Mouse (Mus musculus): ENCODE results near the gene Gm12695. TPM values are rescaled to one million over a fixed set of nuclear protein-coding genes. Genes with fewer than 3 reads are reported as not detected.

Gene Gm12695
- total RNA-seq, 2 experiments from 2014 or later = not detected

- no peak overlapping the region for H3K27ac ChIP-seq
- TF ChIP-seq CTCF (conservative IDR thresholded peaks at IDR 0.05) = no peak
Observed at GRCm38 (mm10) chr4:96729256-96729655, 55.7 kb downstream of the Gm12695 start.

GRCm38 (mm10) chr4:96728211-96728610, 56.8 kb downstream of the Gm12695 start:
- no peak for TF ChIP-seq CTCF (conservative IDR thresholded peaks at IDR 0.05)

More at GRCm38 (mm10) chr4:96729256-96729655, 55.7 kb downstream of the Gm12695 start:
- no peak for DNase-seq (ENCODE audit: low spot score in 2 of 2)
- no peak overlapping the region for H3K4me3 ChIP-seq

GRCm38 (mm10) chr4:96725415-96726055, 59.5 kb downstream of the Gm12695 start:
- H3K27ac ChIP-seq = no peak overlapping the region
- TF ChIP-seq CTCF (conservative IDR thresholded peaks at IDR 0.05) = no peak
- no peak for DNase-seq (ENCODE audit: low spot score in 2 of 2)
- H3K4me3 ChIP-seq = no peak overlapping the region

More at GRCm38 (mm10) chr4:96728211-96728610, 56.8 kb downstream of the Gm12695 start:
- no peak for DNase-seq (ENCODE audit: low spot score in 2 of 2)
- no peak overlapping the region for H3K4me3 ChIP-seq
- H3K27ac ChIP-seq = no peak overlapping the region

GRCm38 (mm10) chr4:96722301-96722700, 62.7 kb downstream of the Gm12695 start:
- H3K4me3 ChIP-seq = no peak overlapping the region
- DNase-seq (ENCODE audit: low spot score in 2 of 2) = no peak
- no peak for TF ChIP-seq CTCF (conservative IDR thresholded peaks at IDR 0.05)
- H3K27ac ChIP-seq = no peak overlapping the region

DNA sequence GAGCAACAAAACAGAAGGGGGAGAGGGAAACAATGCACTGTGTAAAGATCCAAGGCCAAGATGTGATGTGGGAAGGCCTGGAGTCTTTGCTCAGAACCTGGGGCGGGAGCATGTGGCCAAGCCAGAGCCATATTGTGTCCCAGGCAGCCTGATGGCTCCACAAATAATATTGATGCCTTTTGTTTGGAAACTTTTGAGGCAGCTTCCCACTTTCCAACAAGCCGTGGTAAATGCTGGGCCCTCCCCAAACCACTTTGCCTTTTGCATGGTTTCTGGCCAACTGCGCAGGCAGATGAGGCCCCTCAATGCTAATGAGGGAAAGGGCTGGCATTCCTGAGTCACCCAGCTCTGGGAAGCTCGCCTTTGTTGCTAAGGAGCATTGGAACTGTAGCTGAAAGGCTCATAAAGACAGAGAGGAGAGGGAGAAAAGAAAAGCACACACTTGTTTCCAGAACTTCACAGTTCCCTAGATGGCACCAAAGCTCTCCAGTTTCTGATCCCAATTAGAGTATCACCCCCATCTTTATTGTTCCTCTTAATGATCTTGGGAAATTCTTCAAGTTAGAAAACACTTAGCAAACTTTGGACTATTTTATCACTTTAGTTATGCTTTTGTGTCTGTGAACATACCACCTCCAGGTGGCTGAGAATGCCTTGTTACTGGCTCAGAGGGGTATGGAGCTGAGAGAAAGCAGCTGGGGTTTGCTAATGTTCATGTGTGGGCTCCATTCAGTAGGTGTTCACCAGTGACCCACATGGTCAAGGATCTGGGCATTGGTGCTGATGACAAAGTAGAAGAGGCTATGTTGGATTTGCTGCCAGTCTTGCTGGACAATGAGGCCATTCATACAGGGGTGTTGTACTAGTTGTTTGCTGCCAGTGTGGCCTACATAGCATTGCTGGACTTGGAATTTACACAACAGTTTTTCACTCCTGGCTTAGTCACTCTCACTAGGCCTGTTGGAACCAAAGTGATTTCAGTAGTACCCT, 65.7 kb downstream of the Gm12695 start:
- DNase-seq (ENCODE audit: low spot score in 2 of 2) = peak; percentile 62 to 81
- peak; percentile 61 for TF ChIP-seq CTCF (conservative IDR thresholded peaks at IDR 0.05)
- H3K27ac ChIP-seq = peak overlapping the region; percentile 89
- no peak overlapping the region for H3K4me3 ChIP-seq

DNA sequence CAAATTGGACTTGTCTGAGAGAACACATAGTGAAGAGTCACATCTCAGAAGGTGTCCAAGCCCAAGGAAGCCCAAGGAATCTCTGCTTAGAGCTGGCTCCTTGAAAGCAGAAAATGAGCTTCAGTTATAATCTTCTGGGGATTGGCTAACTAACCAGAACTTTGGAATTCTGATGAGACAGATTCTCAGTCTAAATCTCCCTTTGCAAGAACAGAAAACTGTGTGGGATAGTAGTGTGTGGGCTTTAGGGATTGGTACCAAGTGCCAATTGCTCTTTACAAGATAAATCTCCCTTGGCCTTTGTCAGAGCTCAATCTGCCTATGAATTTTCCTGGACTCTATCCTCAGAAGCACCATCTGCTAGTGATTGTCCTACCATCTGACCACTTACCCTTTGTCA, 66.5 kb downstream of the Gm12695 start:
- TF ChIP-seq CTCF (conservative IDR thresholded peaks at IDR 0.05) = no peak
- Histone ChIP-seq H3K27ac (peak overlapping the region; percentile 82), H3K4me3 (no peak overlapping the region)

DNA sequence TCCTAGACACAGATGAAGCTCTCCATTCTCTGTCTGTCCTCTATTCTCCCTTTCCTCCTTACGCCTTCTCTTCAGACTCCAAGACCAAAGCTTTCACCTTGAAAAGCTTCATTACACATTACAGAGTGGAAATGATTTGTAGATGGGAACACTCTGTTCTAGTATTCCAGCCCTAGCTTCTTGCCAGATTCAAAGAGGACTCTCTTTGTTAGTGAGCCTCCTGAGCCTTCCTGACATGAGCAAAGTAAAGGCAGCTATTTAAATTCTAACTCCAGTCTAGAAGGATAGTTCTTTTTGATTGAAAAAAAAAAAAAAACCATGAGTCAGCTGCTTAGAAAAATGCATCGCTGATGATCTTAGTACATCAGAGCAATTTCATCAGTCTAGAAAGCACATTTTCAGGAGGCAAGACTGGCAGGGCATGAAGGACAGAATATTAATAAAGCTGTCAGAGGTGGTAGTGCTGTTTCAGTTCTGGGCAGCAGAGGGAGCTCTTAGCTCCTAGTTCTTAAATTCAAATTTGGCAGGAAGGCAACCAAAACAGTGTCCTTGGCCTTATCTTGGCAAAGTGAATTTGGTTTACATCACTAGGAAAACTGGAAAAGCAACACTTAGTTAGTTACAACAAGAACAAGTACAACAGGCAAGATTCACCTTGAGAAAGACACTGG, 79.6 kb downstream of the Gm12695 start:
- TF ChIP-seq CTCF (conservative IDR thresholded peaks at IDR 0.05) = peak; percentile 92
- DNase-seq (ENCODE audit: low spot score in 2 of 2) = peak; percentile 63 to 71
- Histone ChIP-seq H3K4me3 (no peak overlapping the region), H3K27ac (peak overlapping the region; percentile 78)

More for the DNA sequence above, 66.5 kb downstream of the Gm12695 start:
- no peak for DNase-seq (ENCODE audit: low spot score in 2 of 2)

DNA sequence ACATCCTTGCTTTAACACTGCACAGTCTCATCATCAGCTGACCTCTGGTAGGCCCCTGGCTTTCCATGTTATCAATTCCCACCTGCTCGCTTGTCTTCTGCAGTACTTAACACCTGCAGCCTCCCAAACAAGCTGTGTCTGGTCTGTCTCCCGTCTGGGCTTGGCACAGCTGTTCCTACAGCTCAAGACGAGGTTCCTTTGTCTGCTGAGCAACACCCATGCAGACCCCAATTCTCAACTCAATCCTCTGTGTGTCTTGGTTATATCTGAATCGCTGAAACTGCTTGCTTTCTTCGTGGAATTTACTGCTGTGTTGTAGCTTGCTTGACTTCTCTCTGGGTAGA, 86.8 kb downstream of the Gm12695 start:
- no peak overlapping the region for H3K27ac ChIP-seq
- H3K4me3 ChIP-seq = no peak overlapping the region
- no peak for DNase-seq (ENCODE audit: low spot score in 2 of 2)
- no peak for TF ChIP-seq CTCF (conservative IDR thresholded peaks at IDR 0.05)

- peak in 1 of 2 experiments; percentile 42 for DNase-seq (ENCODE audit: low spot score in 2 of 2)
Observed at GRCm38 (mm10) chr4:96697511-96698217, 87.3 kb downstream of the Gm12695 start.

GRCm38 (mm10) chr4:96696614-96697360, 88.2 kb downstream of the Gm12695 start:
- peak; percentile 85 for TF ChIP-seq CTCF (conservative IDR thresholded peaks at IDR 0.05)
- DNase-seq (ENCODE audit: low spot score in 2 of 2) = peak; percentile 79 to 84
- Histone ChIP-seq H3K4me3 (peak overlapping the region; percentile 43), H3K27ac (peak overlapping the region; percentile 65; the same call in 1 of the 2 replicates)

More at GRCm38 (mm10) chr4:96697511-96698217, 87.3 kb downstream of the Gm12695 start:
- no peak overlapping the region; the same call in 1 of the 2 replicates for H3K27ac ChIP-seq
- H3K4me3 ChIP-seq = no peak overlapping the region; the same call in 1 of the 2 replicates
- TF ChIP-seq CTCF (conservative IDR thresholded peaks at IDR 0.05) = no peak

DNA sequence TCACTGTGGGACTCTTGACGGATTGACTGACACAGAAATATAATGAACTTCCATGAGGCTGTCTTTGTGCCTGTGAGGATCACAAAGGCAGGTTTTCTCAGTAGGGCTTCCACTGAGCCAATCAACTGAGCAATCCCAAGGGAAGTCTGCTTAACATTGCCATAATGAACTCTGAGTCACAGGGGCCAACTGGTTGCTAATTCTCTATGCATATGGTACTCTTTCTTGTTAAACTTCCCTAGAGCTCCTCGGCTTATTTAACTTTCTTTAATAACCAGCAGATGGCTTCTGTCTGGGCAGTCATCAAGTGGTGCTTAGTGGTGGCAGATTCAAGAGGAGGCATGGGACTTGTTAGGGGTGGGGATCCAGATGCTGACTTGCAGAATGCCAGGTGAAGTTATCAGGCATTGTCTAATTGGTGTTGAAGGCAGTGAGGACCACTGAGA, 97.6 kb downstream of the Gm12695 start:
- DNase-seq (ENCODE audit: low spot score in 2 of 2) = no peak
- no peak overlapping the region for H3K27ac ChIP-seq
- H3K4me3 ChIP-seq = no peak overlapping the region
- no peak for TF ChIP-seq CTCF (conservative IDR thresholded peaks at IDR 0.05)

Measured in layer of hippocampus, adult 2 months (tissue).